Mouse (Mus musculus) E14TG2a.4 (cell line): Measurements from ENCODE around the gene Mlana.

Experiments
- CTCF ChIP-seq: conservative IDR thresholded peaks from 2 replicates; pipeline ENCODE4 v1.5.1; 2014; ENCODE audit warnings: low read length
- NANOG ChIP-seq: IDR thresholded peaks from 2 replicates; pipeline ENCODE4 v1.6.1; 2014; ENCODE audit warnings: borderline replicate concordance, low read length, mixed read lengths

DNA sequence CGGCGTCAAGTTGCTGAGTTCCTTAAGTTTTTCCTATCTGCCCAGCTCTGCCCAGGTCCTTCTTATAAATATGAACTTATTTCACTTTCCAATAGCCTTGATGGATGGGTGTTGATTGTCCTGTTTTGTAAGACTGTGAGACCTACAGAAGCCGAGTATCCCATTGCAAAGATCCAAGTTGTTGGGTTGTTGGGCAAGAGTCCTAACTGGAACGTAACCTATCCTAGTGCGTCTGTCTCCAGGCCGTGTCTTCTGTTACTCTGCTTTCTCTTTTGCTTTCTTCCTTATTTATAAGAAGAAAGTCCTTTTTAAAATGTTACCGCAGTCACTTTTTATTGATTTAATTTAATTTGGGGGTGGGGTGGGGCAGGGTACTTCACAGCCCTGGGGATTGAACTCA, 22.7 kb upstream of the Mlana start:
- TF ChIP-seq CTCF (no peak), NANOG (no peak)
